Mouse (Mus musculus): ENCODE results near the gene Slc2a4. TPM values are rescaled to one million over a fixed set of nuclear protein-coding genes. Genes with fewer than 3 reads are reported as not detected.

Gene Slc2a4
- polyA plus RNA-seq, 1 experiment = 14.1 TPM

DNA sequence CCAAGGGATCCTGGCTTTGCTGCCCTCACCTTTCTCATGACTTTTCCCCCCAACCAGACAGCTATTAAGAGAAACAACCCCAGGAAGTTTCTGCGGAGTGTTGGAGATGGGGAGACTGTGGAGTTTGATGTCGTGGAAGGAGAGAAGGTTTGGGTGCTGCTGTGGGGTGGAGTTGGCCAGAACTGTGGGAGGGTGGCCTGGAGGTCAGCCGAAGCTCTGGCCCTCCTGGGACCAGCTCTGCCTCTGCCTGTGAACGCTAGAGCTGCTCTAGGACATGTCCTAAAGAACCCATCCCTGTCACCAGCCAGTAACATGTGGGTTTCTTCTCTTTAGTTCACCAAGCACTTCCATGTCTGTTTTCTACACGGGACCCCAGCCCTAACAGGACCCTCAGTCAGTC, 8.8 kb downstream of the Slc2a4 start:
- Histone ChIP-seq H3K4me2 (ENCODE audit: low read depth) (no peak overlapping the region), H3K79me2 (ENCODE audit: control insufficient read depth, insufficient read depth) (no peaks in the 10 kb centered on the region), H3ac (ENCODE audit: control insufficient read depth, insufficient read length) (no peak overlapping the region), H3K4me3 (no peak overlapping the region), H3K36me3 (ENCODE audit: control insufficient read depth, insufficient read depth) (no peaks in the 10 kb centered on the region), H3K27me3 (ENCODE audit: control insufficient read depth, insufficient read depth, insufficient read length) (peaks cover 48% of the 10 kb centered on the region)
- no peak for TF ChIP-seq REST (IDR thresholded peaks at IDR 0.05; ENCODE audit: insufficient read depth, insufficient read length)
- TF ChIP-seq CEBPB (IDR thresholded peaks at IDR 0.05; ENCODE audit: insufficient read depth, poor library complexity, severe bottlenecking) = no peak
- TF ChIP-seq E2F4 (IDR thresholded peaks at IDR 0.05; ENCODE audit: insufficient read depth) = no peak
- TF ChIP-seq USF1 (IDR thresholded peaks at IDR 0.05; ENCODE audit: low read depth) = no peak
- TF ChIP-seq TCF12 (IDR thresholded peaks at IDR 0.05; ENCODE audit: insufficient read depth, poor library complexity, severe bottlenecking) = no peak

DNA sequence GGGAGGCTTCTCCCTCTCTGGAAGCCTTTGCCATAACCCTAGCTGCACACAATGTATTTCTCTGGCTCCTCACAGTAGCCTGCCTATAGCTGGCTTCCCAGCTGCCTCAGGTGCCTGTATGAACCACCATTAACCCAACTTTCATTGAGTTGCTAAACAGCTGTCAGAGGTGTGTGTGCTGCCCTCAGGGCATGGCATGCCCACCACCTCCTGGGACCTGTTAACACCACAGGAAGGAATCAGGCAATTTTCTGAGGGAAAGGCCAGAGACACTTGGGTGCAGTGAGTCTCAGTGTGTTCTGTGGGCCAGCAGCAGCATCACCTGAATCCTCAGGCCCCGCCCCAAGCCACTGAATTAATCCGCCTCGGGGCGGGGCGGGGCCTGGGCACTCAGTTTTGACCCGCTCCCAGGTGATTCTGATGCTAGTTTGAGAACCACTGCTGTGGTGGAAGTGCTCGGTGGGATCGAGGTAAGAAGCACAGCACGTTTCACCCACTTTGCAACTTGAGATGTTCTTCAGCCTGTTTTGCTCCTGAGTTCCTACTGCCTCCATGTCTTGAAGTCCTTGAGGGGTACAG, 9.5 kb downstream of the Slc2a4 start:
- H3K79me2 ChIP-seq (ENCODE audit: control insufficient read depth, insufficient read depth) = no peaks in the 10 kb centered on the region
- peaks cover 48% of the 10 kb centered on the region for H3K27me3 ChIP-seq (ENCODE audit: control insufficient read depth, insufficient read depth, insufficient read length)
- H3K4me3 ChIP-seq = no peak overlapping the region
- no peak overlapping the region for H3ac ChIP-seq (ENCODE audit: control insufficient read depth, insufficient read length)
- TF ChIP-seq USF1 (IDR thresholded peaks at IDR 0.05; ENCODE audit: low read depth) = no peak
- no peak for TF ChIP-seq TCF3 (IDR thresholded peaks at IDR 0.05; ENCODE audit: insufficient read length, low read depth)
- no peak for TF ChIP-seq POLR2AphosphoS2 (IDR thresholded peaks at IDR 0.05; ENCODE audit: insufficient read length, low read depth)
- TF ChIP-seq MAX (IDR thresholded peaks at IDR 0.05; ENCODE audit: low read depth) = no peak
- no peak for TF ChIP-seq MYOG (IDR thresholded peaks at IDR 0.05; ENCODE audit: control insufficient read depth in 1 of 3, insufficient read depth in 1 of 3, insufficient read length in 2 of 3, low read depth in 2 of 3)
- TF ChIP-seq REST (IDR thresholded peaks at IDR 0.05; ENCODE audit: insufficient read depth, insufficient read length) = no peak
- H3K4me2 ChIP-seq (ENCODE audit: low read depth) = no peak overlapping the region
- H3K36me3 ChIP-seq (ENCODE audit: control insufficient read depth, insufficient read depth) = no peaks in the 10 kb centered on the region

DNA sequence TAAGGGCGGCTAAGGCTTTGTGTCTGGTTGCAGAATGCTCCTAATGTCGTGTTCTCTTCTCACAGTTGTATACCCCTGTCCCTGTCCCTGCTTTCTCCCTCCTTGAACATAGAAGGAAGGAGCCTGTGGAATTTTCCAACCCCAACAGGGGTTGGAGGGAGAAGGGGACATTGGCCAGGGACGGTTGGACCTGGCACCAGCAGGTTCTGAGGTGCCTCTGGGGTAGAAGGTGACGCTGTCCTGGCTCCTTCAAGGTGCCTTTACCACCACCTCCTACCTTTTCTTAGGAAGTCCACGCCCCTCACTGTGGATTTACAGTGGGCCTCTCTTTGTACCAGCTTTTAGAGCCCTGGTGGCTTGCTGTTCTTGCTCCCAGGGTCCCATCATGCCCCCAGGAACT, 10.2 kb downstream of the Slc2a4 start:
- Histone ChIP-seq H3K4me3 (no peak overlapping the region), H3K79me2 (ENCODE audit: control insufficient read depth, insufficient read depth) (no peaks in the 10 kb centered on the region), H3K27me3 (ENCODE audit: control insufficient read depth, insufficient read depth, insufficient read length) (peaks cover 48% of the 10 kb centered on the region), H3ac (ENCODE audit: control insufficient read depth, insufficient read length) (no peak overlapping the region), H3K4me2 (ENCODE audit: low read depth) (no peak overlapping the region), H3K36me3 (ENCODE audit: control insufficient read depth, insufficient read depth) (no peaks in the 10 kb centered on the region)
- TF ChIP-seq USF1 (IDR thresholded peaks at IDR 0.05; ENCODE audit: low read depth) (no peak), REST (IDR thresholded peaks at IDR 0.05; ENCODE audit: insufficient read depth, insufficient read length) (no peak), CEBPB (IDR thresholded peaks at IDR 0.05; ENCODE audit: insufficient read depth, poor library complexity, severe bottlenecking) (no peak), MAX (IDR thresholded peaks at IDR 0.05; ENCODE audit: low read depth) (no peak)

DNA sequence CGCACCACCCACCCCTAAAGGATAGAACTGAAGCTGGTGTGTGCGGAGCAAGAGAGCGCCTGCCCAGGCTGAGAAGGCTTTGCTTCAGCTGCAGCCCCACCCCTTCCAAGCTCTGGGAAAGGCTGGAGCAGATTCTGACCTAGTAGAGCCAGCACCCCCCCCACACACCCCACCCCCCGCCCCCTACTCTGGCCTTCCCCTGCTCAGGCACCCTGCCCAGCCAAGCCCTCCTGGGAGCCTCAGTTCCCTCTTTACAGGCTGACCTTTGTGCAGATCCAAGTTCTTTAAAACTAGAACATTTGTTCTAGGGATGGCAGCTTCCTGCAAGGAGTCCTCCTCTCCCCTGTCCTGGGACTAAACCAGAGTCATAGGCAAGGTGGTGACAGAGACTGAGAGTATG, 10.6 kb downstream of the Slc2a4 start:
- H3K36me3 ChIP-seq (ENCODE audit: control insufficient read depth, insufficient read depth) = no peaks in the 10 kb centered on the region
- H3K79me2 ChIP-seq (ENCODE audit: control insufficient read depth, insufficient read depth) = no peaks in the 10 kb centered on the region
- no peak overlapping the region for H3K4me3 ChIP-seq
- H3ac ChIP-seq (ENCODE audit: control insufficient read depth, insufficient read length) = no peak overlapping the region
- no peak for TF ChIP-seq USF1 (IDR thresholded peaks at IDR 0.05; ENCODE audit: low read depth)
- TF ChIP-seq TCF3 (IDR thresholded peaks at IDR 0.05; ENCODE audit: insufficient read length, low read depth) = no peak
- no peak for TF ChIP-seq MAX (IDR thresholded peaks at IDR 0.05; ENCODE audit: low read depth)
- TF ChIP-seq POLR2A (IDR thresholded peaks at IDR 0.05; ENCODE audit: insufficient read length, low read depth) = no peak
- TF ChIP-seq REST (IDR thresholded peaks at IDR 0.05; ENCODE audit: insufficient read depth, insufficient read length) = no peak
- no peak for TF ChIP-seq SRF (IDR thresholded peaks at IDR 0.05; ENCODE audit: control insufficient read depth, insufficient read length, low read depth)
- no peak for TF ChIP-seq CEBPB (IDR thresholded peaks at IDR 0.05; ENCODE audit: insufficient read depth, poor library complexity, severe bottlenecking)
- no peak for TF ChIP-seq POLR2AphosphoS2 (IDR thresholded peaks at IDR 0.05; ENCODE audit: insufficient read length, low read depth)
- no peak for TF ChIP-seq TCF12 (IDR thresholded peaks at IDR 0.05; ENCODE audit: insufficient read depth, poor library complexity, severe bottlenecking)
- TF ChIP-seq E2F4 (IDR thresholded peaks at IDR 0.05; ENCODE audit: insufficient read depth) = no peak
- no peak for TF ChIP-seq MYOD1 (IDR thresholded peaks at IDR 0.05; ENCODE audit: control insufficient read depth in 1 of 3, insufficient read length in 2 of 3, low read depth in 2 of 3)
- no peak for TF ChIP-seq MYOG (IDR thresholded peaks at IDR 0.05; ENCODE audit: control insufficient read depth in 1 of 3, insufficient read depth in 1 of 3, insufficient read length in 2 of 3, low read depth in 2 of 3)
- no peak overlapping the region for H3K4me2 ChIP-seq (ENCODE audit: low read depth)
- H3K27me3 ChIP-seq (ENCODE audit: control insufficient read depth, insufficient read depth, insufficient read length) = peaks cover 48% of the 10 kb centered on the region

- no peak overlapping the region for H3ac ChIP-seq (ENCODE audit: control insufficient read depth, insufficient read length)
- peaks cover 48% of the 10 kb centered on the region for H3K27me3 ChIP-seq (ENCODE audit: control insufficient read depth, insufficient read depth, insufficient read length)
- no peak overlapping the region for H3K4me3 ChIP-seq
- TF ChIP-seq TCF3 (IDR thresholded peaks at IDR 0.05; ENCODE audit: insufficient read length, low read depth) = no peak
- TF ChIP-seq MYOG (IDR thresholded peaks at IDR 0.05; ENCODE audit: control insufficient read depth in 1 of 3, insufficient read depth in 1 of 3, insufficient read length in 2 of 3, low read depth in 2 of 3) = no peak
- TF ChIP-seq MYOD1 (IDR thresholded peaks at IDR 0.05; ENCODE audit: control insufficient read depth in 1 of 3, insufficient read length in 2 of 3, low read depth in 2 of 3) = no peak
- no peak for TF ChIP-seq POLR2A (IDR thresholded peaks at IDR 0.05; ENCODE audit: insufficient read length, low read depth)
- TF ChIP-seq E2F4 (IDR thresholded peaks at IDR 0.05; ENCODE audit: insufficient read depth) = no peak
- TF ChIP-seq MAX (IDR thresholded peaks at IDR 0.05; ENCODE audit: low read depth) = no peak
- no peak for TF ChIP-seq TCF12 (IDR thresholded peaks at IDR 0.05; ENCODE audit: insufficient read depth, poor library complexity, severe bottlenecking)
- TF ChIP-seq SRF (IDR thresholded peaks at IDR 0.05; ENCODE audit: control insufficient read depth, insufficient read length, low read depth) = no peak
- no peak for TF ChIP-seq USF1 (IDR thresholded peaks at IDR 0.05; ENCODE audit: low read depth)
- no peak for TF ChIP-seq REST (IDR thresholded peaks at IDR 0.05; ENCODE audit: insufficient read depth, insufficient read length)
- TF ChIP-seq CEBPB (IDR thresholded peaks at IDR 0.05; ENCODE audit: insufficient read depth, poor library complexity, severe bottlenecking) = no peak
- no peak for TF ChIP-seq POLR2AphosphoS2 (IDR thresholded peaks at IDR 0.05; ENCODE audit: insufficient read length, low read depth)
- no peaks in the 10 kb centered on the region for H3K36me3 ChIP-seq (ENCODE audit: control insufficient read depth, insufficient read depth)
- no peak overlapping the region for H3K4me2 ChIP-seq (ENCODE audit: low read depth)
- H3K79me2 ChIP-seq (ENCODE audit: control insufficient read depth, insufficient read depth) = no peaks in the 10 kb centered on the region
These were observed 11.2 kb downstream of the Slc2a4 start for GRCm38 (mm10) chr11:69936714-69937347.
